Mouse (Mus musculus): ENCODE measurements at regions not wholly inside any gene's neighbourhood (a gene's known extent, or its start where the extent isn't known, plus 50 kb on each side); places are given as distances from the start of the nearest gene placed in this dataset.

DNA sequence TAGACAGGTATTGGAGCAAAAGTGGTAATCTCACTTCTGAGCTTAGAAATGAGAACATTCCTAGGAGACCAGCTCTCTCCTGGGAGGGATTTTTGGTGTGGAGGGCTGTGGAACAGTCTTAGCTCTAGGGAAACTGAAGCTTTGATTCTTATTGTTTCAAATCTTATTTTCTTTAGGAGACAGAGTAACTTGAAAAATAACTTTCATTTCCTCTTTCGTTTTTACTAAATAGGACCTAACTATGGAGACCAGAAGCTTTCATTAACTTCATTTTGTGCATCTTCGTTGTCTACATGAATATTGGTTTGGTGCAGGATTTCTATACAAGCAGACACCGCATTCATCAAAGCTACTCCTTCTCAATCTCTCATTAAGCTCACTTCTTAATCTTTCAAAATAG lies 1010.5 kb upstream of the Msl3l2 start:
- no peak for DNase-seq (ENCODE audit: low read depth, low spot score)

- DNase-seq (ENCODE audit: low read depth, low spot score) = no peak
Measured at GRCm38 (mm10) chr10:55097225-55097624, 1009.5 kb upstream of the Msl3l2 start.

GRCm38 (mm10) chr10:55098278-55098677 lies 1008.4 kb upstream of the Msl3l2 start:
- DNase-seq (ENCODE audit: low read depth, low spot score) = no peak

DNA sequence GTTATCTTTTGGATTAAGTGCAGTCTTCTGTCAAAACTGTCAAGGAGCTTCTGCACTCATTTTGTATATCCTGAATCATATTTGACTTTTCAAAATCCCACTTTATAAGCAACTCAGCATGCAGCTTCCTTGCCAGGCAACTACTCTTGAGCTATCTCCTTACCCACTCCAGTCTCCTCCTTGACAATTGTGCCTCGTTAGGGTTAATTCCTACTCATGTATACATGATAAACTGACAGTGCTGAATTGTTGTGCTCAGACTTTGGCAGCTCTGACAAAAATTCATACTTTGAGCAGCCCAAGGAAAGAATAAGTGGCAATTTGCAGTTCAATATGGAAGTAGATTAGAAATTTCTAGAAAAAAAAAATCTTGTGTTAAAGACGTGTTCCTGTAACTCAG lies 994.5 kb upstream of the Msl3l2 start:
- no peak for DNase-seq (ENCODE audit: low read depth, low spot score)

DNA sequence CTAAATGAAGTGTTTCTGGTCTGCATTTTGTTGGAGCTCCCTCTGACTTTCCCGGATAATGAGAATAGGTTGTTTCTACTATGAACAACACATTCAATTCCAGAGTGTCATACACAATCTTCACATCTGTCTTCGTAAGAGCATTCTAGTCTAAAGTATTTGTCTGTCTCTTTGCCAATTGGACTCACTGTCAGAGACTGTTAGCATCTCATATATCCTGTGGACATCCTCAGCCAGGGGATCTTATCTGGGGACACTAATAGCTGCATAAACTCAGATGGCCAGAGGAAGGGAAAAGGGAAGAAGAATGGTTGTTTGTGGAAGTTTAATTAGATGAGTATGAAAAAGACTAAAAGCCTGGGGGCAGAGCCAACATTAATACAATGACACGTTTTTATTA lies 958.5 kb upstream of the Msl3l2 start:
- no peak for DNase-seq (ENCODE audit: low read depth, low spot score)

- no peak for DNase-seq (ENCODE audit: low read depth, low spot score)
Measured at GRCm38 (mm10) chr10:55192176-55192575, 914.5 kb upstream of the Msl3l2 start.

DNA sequence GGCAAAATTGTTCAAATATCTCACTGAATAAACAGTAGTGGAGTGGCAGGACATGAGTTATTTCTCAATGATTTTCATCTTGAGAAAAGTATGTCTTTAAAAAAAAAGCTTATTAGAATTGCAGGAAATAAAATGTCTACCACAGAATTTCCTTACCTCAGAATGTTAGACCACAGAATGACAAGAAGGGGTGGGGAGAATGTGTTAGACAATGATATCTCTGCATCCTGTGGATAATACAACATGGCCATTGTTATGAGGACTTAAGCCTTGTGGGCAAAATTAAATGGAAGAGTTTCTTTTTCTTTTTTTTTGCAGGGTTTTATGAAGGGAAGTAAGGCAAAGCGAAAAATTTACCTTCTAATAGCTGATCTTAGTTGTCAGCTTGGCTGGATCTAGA lies 912.6 kb upstream of the Msl3l2 start:
- no peak for DNase-seq (ENCODE audit: low read depth, low spot score)

GRCm38 (mm10) chr10:55195266-55195665 lies 911.5 kb upstream of the Msl3l2 start:
- DNase-seq (ENCODE audit: low read depth, low spot score) = no peak

- DNase-seq (ENCODE audit: low read depth, low spot score) = no peak
Measured at GRCm38 (mm10) chr10:55237156-55237555, 869.6 kb upstream of the Msl3l2 start.

GRCm38 (mm10) chr10:55257351-55257750 lies 849.4 kb upstream of the Msl3l2 start:
- DNase-seq (ENCODE audit: low read depth, low spot score) = peak; percentile 63

DNA sequence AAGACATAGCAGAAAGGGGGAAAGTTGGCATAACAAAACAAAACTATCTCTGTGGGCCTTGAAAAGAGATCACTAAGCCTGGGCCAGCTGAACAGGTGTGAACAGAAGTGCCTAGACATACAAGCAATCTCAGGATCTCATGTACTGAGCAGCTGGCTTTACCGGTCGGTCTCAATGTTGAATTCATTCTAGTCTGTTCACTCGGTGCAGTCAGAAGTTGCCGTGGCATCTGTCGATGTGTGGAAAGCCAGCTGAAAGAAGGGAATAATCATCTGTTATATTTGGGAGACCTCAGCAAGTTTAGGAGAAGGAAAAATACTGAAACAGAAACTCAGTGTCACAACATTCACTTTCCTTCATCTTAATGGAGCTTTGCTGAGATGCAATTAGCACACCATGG lies 806.6 kb upstream of the Msl3l2 start:
- no peak for DNase-seq (ENCODE audit: low read depth, low spot score)

DNA sequence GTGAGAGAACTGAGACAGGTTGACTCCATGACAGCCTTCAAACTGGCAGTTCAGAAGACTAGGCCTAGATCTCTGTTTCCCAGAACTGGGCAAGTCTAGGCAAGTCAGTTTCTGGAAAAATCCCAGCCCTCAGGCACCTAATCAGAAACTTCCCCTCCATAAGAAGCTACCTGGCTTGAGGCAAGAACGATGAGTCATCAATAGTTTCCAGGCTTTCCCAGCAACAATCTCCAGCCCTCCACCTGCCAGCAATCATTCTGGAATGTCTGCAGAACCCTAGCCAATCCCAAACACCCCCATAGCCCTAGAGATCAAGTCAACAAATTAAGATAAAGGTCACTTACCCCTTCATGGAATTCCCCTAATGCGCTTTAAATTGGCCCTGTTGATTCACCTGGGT lies 772.9 kb upstream of the Msl3l2 start:
- DNase-seq (ENCODE audit: low read depth, low spot score) = peak; percentile 78

GRCm38 (mm10) chr10:55335997-55336396 lies 770.7 kb upstream of the Msl3l2 start:
- peak; percentile 35 for DNase-seq (ENCODE audit: low read depth, low spot score)

DNA sequence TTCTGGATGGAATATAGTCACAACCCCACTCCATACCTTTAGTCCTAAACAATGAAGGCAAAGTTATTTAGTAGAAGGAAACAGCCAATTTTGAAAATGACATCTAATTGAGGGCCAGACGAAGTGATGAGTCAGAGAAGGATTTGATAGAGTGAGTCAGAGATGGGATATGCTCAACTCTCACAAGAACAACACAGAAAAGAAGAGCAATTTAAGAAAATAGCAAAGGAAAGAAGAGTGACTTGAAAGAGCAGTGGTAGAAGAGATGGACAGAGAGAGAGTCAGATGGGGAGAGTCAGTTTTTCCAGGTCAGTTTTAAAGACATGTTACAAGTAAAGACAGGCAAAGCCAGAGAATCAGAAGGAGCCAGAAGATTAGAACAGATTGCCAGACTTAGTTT lies 758.6 kb upstream of the Msl3l2 start:
- peak; percentile 69 for DNase-seq (ENCODE audit: low read depth, low spot score)
